ENCODE assay signal across 8 mouse cellular contexts in the genomic region with DNA sequence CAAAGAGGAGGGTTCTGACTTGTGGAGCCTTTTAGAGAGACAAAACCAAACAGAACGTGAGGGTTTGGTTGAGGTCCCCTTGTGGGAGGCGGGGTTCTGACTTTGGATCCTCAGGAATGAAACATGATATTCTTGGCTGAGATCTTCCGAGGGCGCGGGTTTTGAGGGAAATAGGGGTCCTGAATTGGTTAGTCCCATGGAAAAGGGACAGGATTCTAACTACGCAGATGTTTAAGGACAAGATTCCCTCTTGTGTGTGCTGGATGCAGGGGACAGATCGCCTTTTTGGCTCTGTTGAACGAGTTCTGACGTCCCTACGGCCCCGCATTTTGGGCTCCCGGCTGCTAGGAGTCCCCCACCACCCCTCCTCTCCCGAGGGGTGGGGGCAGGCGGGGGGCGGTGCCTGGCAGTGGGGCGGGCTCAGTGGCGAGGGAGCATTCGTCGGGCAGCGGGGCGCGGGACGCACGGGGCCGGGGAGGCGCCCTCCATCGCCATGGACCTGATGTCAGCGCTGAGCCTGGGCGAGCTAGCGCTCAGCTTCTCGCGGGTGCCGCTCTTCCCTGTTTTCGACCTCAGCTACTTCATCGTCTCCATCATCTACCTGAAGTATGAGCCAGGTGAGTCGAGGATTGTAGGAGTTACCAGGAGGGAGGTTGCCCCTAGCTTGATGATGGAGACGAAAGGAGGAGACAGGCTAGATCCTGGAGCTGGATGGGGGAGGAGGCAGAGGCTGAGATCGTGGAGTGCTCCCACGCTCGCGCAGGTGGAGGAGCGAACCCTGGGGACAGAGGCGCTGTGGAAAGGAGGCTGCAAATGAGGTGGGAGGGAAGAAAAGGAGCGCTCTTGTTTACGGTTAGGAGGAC. TPM values are rescaled to one million over a fixed set of nuclear protein-coding genes. Genes with fewer than 3 reads are reported as not detected.
A peak's percentile ranks its signal among the peaks of the same experiment; 100 is the strongest.
DNase-seq lines count a peak whose midpoint lies in the region; ATAC-seq and TF ChIP-seq lines count a peak whose summit lies in the region.

Gene Tmem38a (plus strand): TSS at position 445 of the 863 bp plus-strand sequence.

- TF ChIP-seq CTCF in embryonic fibroblast, embryonic 13.5 days (IDR thresholded peaks at IDR 0.05; ENCODE audit: borderline replicate concordance, insufficient read depth, low read length), result no peak

- peak within 1 kb of the TSS; percentile 85 for H3K27ac ChIP-seq in embryonic fibroblast, embryonic 13.5 days (ENCODE audit: insufficient read depth, low read length)
- H3K27ac ChIP-seq in heart, embryonic 10.5 days, result peak within 1 kb of the TSS; percentile 96
- H3K27ac ChIP-seq in kidney, embryonic 16.5 days (ENCODE audit: low read length), result peak within 1 kb of the TSS; percentile 97
- peak within 1 kb of the TSS; percentile 86 for H3K27ac ChIP-seq in liver, embryonic 11.5 days (ENCODE audit: low read depth, low read length)
- H3K27ac ChIP-seq in stomach, embryonic 14.5 days (ENCODE audit: low read length), result peak within 1 kb of the TSS; percentile 94

- peak; percentile 85 for TF ChIP-seq POLR2A in embryonic fibroblast, embryonic 13.5 days (IDR thresholded peaks at IDR 0.05; ENCODE audit: low read depth, low read length)

- H3K4me3 ChIP-seq in embryonic fibroblast, embryonic 13.5 days (ENCODE audit: insufficient read depth, low read length), result peak within 1 kb of the TSS; percentile 87
- peak within 1 kb of the TSS; percentile 78 for H3K4me3 ChIP-seq in heart, embryonic 10.5 days
- H3K4me3 ChIP-seq in kidney, embryonic 16.5 days (ENCODE audit: low read length), result peak within 1 kb of the TSS; percentile 72
- peak within 1 kb of the TSS; percentile 74 for H3K4me3 ChIP-seq in liver, embryonic 11.5 days (ENCODE audit: low read depth, low read length)
- peak within 1 kb of the TSS; percentile 65 for H3K4me3 ChIP-seq in stomach, embryonic 14.5 days (ENCODE audit: low read depth, low read length)

- peak; percentile 29; the same call in 1 of the 2 replicates for ATAC-seq in kidney, embryonic 16.5 days (ENCODE audit: low FRiP score, low TSS enrichment)
- ATAC-seq in liver, embryonic 11.5 days (replicated peaks; ENCODE audit: low FRiP score), result 0 out of 2 replicates have a peak, but pooled peaks have one; percentile 16
- peak; percentile 35; the same call in 1 of the 2 replicates for ATAC-seq in stomach, embryonic 14.5 days (ENCODE audit: insufficient number of reproducible peaks, insufficient read depth, low FRiP score, low read depth)

- H3K4me2 ChIP-seq in kidney, embryonic 16.5 days (replicated peaks; ENCODE audit: low read depth, low read length), result peak within 1 kb of the TSS; percentile 87
- peak within 1 kb of the TSS; percentile 100 for H3K4me2 ChIP-seq in liver, embryonic 11.5 days
- peak within 1 kb of the TSS; percentile 97 for H3K4me2 ChIP-seq in stomach, embryonic 14.5 days (replicated peaks; ENCODE audit: low read depth, low read length)

- peak; percentile 64 to 67 for DNase-seq in B cell, adult 2 months
- DNase-seq in brain, adult 2 months (ENCODE audit: low read depth, low spot score), result peak; percentile 84
- DNase-seq in heart, embryonic 10.5 days (ENCODE audit: low spot score), result peak; percentile 88
- DNase-seq in liver, embryonic 11.5 days (ENCODE audit: low spot score), result peak; percentile 75
- DNase-seq in naive thymus-derived CD4-positive, alpha-beta T cell, adult 2 months (ENCODE audit: low read depth), result peak; percentile 78

- no peaks in the 10 kb centered on the region for H3K9me3 ChIP-seq in heart, embryonic 10.5 days
- no peaks in the 10 kb centered on the region for H3K9me3 ChIP-seq in kidney, embryonic 16.5 days (ENCODE audit: low read length)
- no peaks in the 10 kb centered on the region for H3K9me3 ChIP-seq in liver, embryonic 11.5 days (ENCODE audit: control insufficient read depth, low read length)
- no peaks in the 10 kb centered on the region for H3K9me3 ChIP-seq in stomach, embryonic 14.5 days (ENCODE audit: control insufficient read depth, low read depth, low read length)

- peaks cover 6% of the 10 kb centered on the region; the same call in 1 of the 2 replicates for H3K4me1 ChIP-seq in embryonic fibroblast, embryonic 13.5 days (ENCODE audit: control insufficient read depth, insufficient read depth, low read length)
- H3K4me1 ChIP-seq in heart, embryonic 10.5 days, result peaks cover 20% of the 10 kb centered on the region; the same call in 1 of the 2 replicates
- peaks cover 27% of the 10 kb centered on the region for H3K4me1 ChIP-seq in kidney, embryonic 16.5 days (ENCODE audit: insufficient read depth, low read length)
- peaks cover 18% of the 10 kb centered on the region for H3K4me1 ChIP-seq in liver, embryonic 11.5 days (replicated peaks; ENCODE audit: control insufficient read depth, insufficient read depth, low read length)
- H3K4me1 ChIP-seq in stomach, embryonic 14.5 days (ENCODE audit: control insufficient read depth, insufficient read depth, low read length), result no peaks in the 10 kb centered on the region

- peaks cover 31% of the 10 kb centered on the region for H3K36me3 ChIP-seq in heart, embryonic 10.5 days
- peaks cover 26% of the 10 kb centered on the region for H3K36me3 ChIP-seq in kidney, embryonic 16.5 days (ENCODE audit: insufficient read depth, low read length)
- peaks cover 16% of the 10 kb centered on the region for H3K36me3 ChIP-seq in liver, embryonic 11.5 days (ENCODE audit: control insufficient read depth, insufficient read depth, low read length)
- H3K36me3 ChIP-seq in stomach, embryonic 14.5 days (ENCODE audit: control insufficient read depth, insufficient read depth, low read length), result peaks cover 27% of the 10 kb centered on the region

- no peaks in the 10 kb centered on the region for H3K27me3 ChIP-seq in heart, embryonic 10.5 days (ENCODE audit: insufficient read depth, poor library complexity, severe bottlenecking)
- H3K27me3 ChIP-seq in kidney, embryonic 16.5 days (ENCODE audit: insufficient read depth, low read length), result no peaks in the 10 kb centered on the region
- H3K27me3 ChIP-seq in liver, embryonic 11.5 days (replicated peaks; ENCODE audit: control insufficient read depth, insufficient read depth, low read length), result no peaks in the 10 kb centered on the region
- no peaks in the 10 kb centered on the region for H3K27me3 ChIP-seq in stomach, embryonic 14.5 days (ENCODE audit: control insufficient read depth, insufficient read depth, low read length)

- peak within 1 kb of the TSS; percentile 82 for H3K9ac ChIP-seq in kidney, embryonic 16.5 days (replicated peaks; ENCODE audit: low read length)
- peak within 1 kb of the TSS; percentile 69 for H3K9ac ChIP-seq in liver, embryonic 11.5 days (ENCODE audit: low read depth, low read length)
- H3K9ac ChIP-seq in stomach, embryonic 14.5 days (replicated peaks; ENCODE audit: low read depth, low read length), result peak within 1 kb of the TSS; percentile 64

- WGBS in heart, embryonic 10.5 days, result under 1% methylated on average over 45 of the region's 45 CpGs
- under 1% methylated on average over 44 of the region's 45 CpGs for WGBS in kidney, embryonic 16.5 days
- under 1% methylated on average over 44 of the region's 45 CpGs for WGBS in liver, embryonic 11.5 days
- under 1% methylated on average over 45 of the region's 45 CpGs for WGBS in stomach, embryonic 14.5 days

RNA-seq across cellular contexts. Expression of gene Tmem38a, which starts in this region (rescaled TPM):
- polyA plus RNA-seq in embryonic fibroblast, embryonic 13.5 days (2011; ENCODE audit: insufficient read length, low read depth, missing spikeins), result 12.0 and 14.4 TPM in 2 replicates
- polyA plus RNA-seq in heart, embryonic 10.5 days (2016; fragmentation: Nextera tagmentation; extraction: Ambion mirVana), result 42.0 and 60.3 TPM in 2 replicates
- polyA plus RNA-seq in kidney, embryonic 16.5 days (2015; fragmentation: Nextera tagmentation; extraction: Ambion mirVana), result 25.2 and 26.3 TPM in 2 replicates
- 4.4 and 4.6 TPM in 2 replicates for polyA plus RNA-seq in liver, embryonic 11.5 days (2014; fragmentation: Nextera tagmentation; extraction: Ambion mirVana)
- polyA plus RNA-seq in stomach, embryonic 14.5 days (2014; fragmentation: Nextera tagmentation; extraction: Ambion mirVana), result 22.6 and 26.9 TPM in 2 replicates

Comparison
In these comparisons a context has a peak if more than half of its experiments do, and no peak if none do; other contexts are left out.
1. Peak in every context shown above with its lines: DNase-seq, ATAC-seq, H3K4me3 ChIP-seq and H3K27ac ChIP-seq.